Mouse (Mus musculus) limb, embryonic 15.5 days (tissue): ENCODE results near the gene 1700102P08Rik. TPM values are rescaled to one million over a fixed set of nuclear protein-coding genes. Genes with fewer than 3 reads are reported as not detected.
A peak's percentile ranks its signal among the peaks of the same experiment; 100 is the strongest.

Source experiments
- ATAC-seq: fragments of 200-750 bp; cut with Nextera tagmentation; 2 replicates; pipeline ENCODE4 v1.8.0; 2017; ENCODE audit warnings: low read depth, moderate TSS enrichment; ENCODE audit not compliant: insufficient number of reproducible peaks, low FRiP score, low TSS enrichment
- H3K27ac ChIP-seq: fragments of 300-500 bp; sonication (generic); 2 replicates; pipeline ENCODE4 v1.5.1; 2015; ENCODE audit warnings: moderate library complexity, mild to moderate bottlenecking, inconsistent platforms
- H3K27me3 ChIP-seq: fragments of 300-500 bp; sonication (generic); 2 replicates; pipeline ENCODE4 v1.6.1; 2015; ENCODE audit warnings: inconsistent platforms
- H3K36me3 ChIP-seq: fragments of 300-500 bp; sonication (generic); 2 replicates; pipeline ENCODE4 v1.6.1; 2015; ENCODE audit warnings: inconsistent platforms
- H3K4me1 ChIP-seq: fragments of 300-500 bp; sonication (generic); 2 replicates; pipeline ENCODE4 v1.6.1; 2015; ENCODE audit warnings: inconsistent platforms
- H3K4me2 ChIP-seq: fragments of 300-500 bp; sonication (generic); 2 replicates; pipeline ENCODE4 v1.6.1; 2015; ENCODE audit warnings: mild to moderate bottlenecking, inconsistent platforms
- H3K4me3 ChIP-seq: fragments of 300-500 bp; sonication (generic); 2 replicates; pipeline ENCODE4 v1.5.1; 2015; ENCODE audit warnings: mild to moderate bottlenecking, inconsistent platforms
- H3K9ac ChIP-seq: fragments of 300-500 bp; sonication (generic); 2 replicates; pipeline ENCODE4 v1.6.1; 2015; ENCODE audit warnings: inconsistent platforms
- H3K9me3 ChIP-seq: fragments of 300-500 bp; sonication (generic); 2 replicates; pipeline ENCODE4 v1.6.1; 2016; ENCODE audit warnings: inconsistent platforms
- WGBS: fragments of 180-500 bp; shearing (Covaris S2); methylation state at CpG from one replicate; pipeline ENCODE4 v1.1.7; 2015; 5-methylcytosine and 5-hydroxymethylcytosine counted together
- polyA plus RNA-seq: library from polyadenylated mRNA; unstranded; fragments of >200 nt; fragmentation: Nextera tagmentation; extraction: Ambion mirVana; gene quantifications from 2 replicates; pipeline ENCODE4 v1.2.1, GENCODE M21; 2015

Gene 1700102P08Rik
- 0.72 and 0.74 TPM in 2 replicates for polyA plus RNA-seq

DNA sequence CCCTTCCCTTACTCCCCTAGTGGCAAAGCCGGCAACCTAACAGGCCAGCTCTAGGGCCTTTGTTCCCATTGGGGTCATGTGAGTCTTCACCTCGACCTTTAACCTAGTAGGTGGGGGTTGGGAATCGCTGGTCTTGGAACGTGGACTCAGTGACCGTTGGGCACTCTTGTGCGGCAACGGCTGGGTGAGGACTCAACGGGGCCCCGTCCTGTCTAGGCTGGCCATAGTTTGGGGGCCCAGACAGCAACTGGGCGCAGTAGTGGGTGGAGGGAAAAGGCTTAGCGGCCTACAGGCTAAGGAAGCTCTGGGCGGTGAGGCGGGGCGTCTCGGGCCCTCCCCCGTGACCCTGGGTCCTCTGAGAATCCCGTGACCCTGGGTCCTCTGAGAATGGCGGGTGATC lies at the start of gene 1700102P08Rik:
TSS of gene 1700102P08Rik (plus strand) at position 130 of the 400 bp plus-strand sequence.
- no peaks in the 10 kb centered on the region for H3K9me3 ChIP-seq
- WGBS: 74% methylated on average over 18 of the region's 18 CpGs
- H3K27ac ChIP-seq: no peak within 1 kb of the TSS
- H3K4me2 ChIP-seq: no peak within 1 kb of the TSS
- no peaks in the 10 kb centered on the region for H3K27me3 ChIP-seq
- H3K36me3 ChIP-seq: peaks cover 62% of the 10 kb centered on the region
- no peak within 1 kb of the TSS for H3K9ac ChIP-seq
- no peaks in the 10 kb centered on the region for H3K4me1 ChIP-seq
- ATAC-seq: no peak
- H3K4me3 ChIP-seq: no peak within 1 kb of the TSS

- no peak for ATAC-seq
- WGBS: 86% methylated on average over 3 of the region's 3 CpGs
- Histone ChIP-seq H3K27ac (no peak overlapping the region), H3K4me2 (no peak overlapping the region), H3K36me3 (peaks cover 4% of the 10 kb centered on the region; the same call in 1 of the 2 replicates), H3K27me3 (no peaks in the 10 kb centered on the region), H3K9ac (no peak overlapping the region), H3K4me1 (peaks cover 29% of the 10 kb centered on the region), H3K4me3 (no peak overlapping the region), H3K9me3 (no peaks in the 10 kb centered on the region)
Measured at GRCm38 (mm10) chr9:108343331-108343730, 49.3 kb upstream of the 1700102P08Rik start.

GRCm38 (mm10) chr9:108343835-108344234 lies 48.8 kb upstream of the 1700102P08Rik start:
- no peaks in the 10 kb centered on the region for H3K27me3 ChIP-seq
- H3K4me1 ChIP-seq: peaks cover 29% of the 10 kb centered on the region
- H3K4me3 ChIP-seq: no peak overlapping the region
- no peaks in the 10 kb centered on the region for H3K9me3 ChIP-seq
- no peak overlapping the region for H3K4me2 ChIP-seq
- WGBS: 89% methylated on average over 1 of the region's 1 CpGs
- no peak overlapping the region for H3K27ac ChIP-seq
- ATAC-seq: no peak
- peaks cover 4% of the 10 kb centered on the region; the same call in 1 of the 2 replicates for H3K36me3 ChIP-seq
- H3K9ac ChIP-seq: no peak overlapping the region

DNA sequence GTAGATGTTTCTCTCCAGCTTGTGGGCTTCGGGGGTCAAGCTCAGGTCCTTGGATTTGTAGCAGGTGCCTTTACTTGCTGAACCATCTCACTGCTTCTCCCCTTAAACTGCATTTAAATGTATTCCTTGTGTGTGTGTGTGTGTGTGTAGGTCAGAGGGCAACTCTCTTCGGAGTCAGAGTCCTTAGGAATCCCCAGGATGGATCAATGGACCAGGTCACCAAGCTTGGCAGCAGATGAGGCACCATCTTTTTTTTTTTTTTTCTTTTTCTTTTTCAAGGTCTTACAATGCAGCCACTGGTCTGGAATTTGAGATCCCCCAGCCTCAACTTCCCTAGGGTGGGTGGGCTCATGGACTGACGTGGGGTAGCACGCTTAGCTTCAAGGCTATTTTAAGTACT lies 48.1 kb upstream of the 1700102P08Rik start:
- H3K4me2 ChIP-seq: no peak overlapping the region
- WGBS: 81% methylated on average over 4 of the region's 4 CpGs
- H3K4me1 ChIP-seq: peaks cover 33% of the 10 kb centered on the region
- no peak overlapping the region for H3K9ac ChIP-seq
- H3K36me3 ChIP-seq: peaks cover 4% of the 10 kb centered on the region; the same call in 1 of the 2 replicates
- H3K27ac ChIP-seq: no peak overlapping the region
- no peaks in the 10 kb centered on the region for H3K27me3 ChIP-seq
- H3K9me3 ChIP-seq: no peaks in the 10 kb centered on the region
- ATAC-seq: no peak
- no peak overlapping the region for H3K4me3 ChIP-seq

- peak overlapping the region; percentile 80 for H3K9ac ChIP-seq
- no peaks in the 10 kb centered on the region for H3K27me3 ChIP-seq
- peaks cover 13% of the 10 kb centered on the region for H3K4me1 ChIP-seq
- WGBS: 5% methylated on average over 11 of the region's 11 CpGs
- peak overlapping the region; percentile 96 for H3K27ac ChIP-seq
- peak overlapping the region; percentile 59 for H3K4me2 ChIP-seq
- H3K9me3 ChIP-seq: no peaks in the 10 kb centered on the region
- peaks cover 18% of the 10 kb centered on the region for H3K36me3 ChIP-seq
- H3K4me3 ChIP-seq: peak overlapping the region; percentile 93
- ATAC-seq: no peak
Measured at GRCm38 (mm10) chr9:108347024-108347423, 45.6 kb upstream of the 1700102P08Rik start.

DNA sequence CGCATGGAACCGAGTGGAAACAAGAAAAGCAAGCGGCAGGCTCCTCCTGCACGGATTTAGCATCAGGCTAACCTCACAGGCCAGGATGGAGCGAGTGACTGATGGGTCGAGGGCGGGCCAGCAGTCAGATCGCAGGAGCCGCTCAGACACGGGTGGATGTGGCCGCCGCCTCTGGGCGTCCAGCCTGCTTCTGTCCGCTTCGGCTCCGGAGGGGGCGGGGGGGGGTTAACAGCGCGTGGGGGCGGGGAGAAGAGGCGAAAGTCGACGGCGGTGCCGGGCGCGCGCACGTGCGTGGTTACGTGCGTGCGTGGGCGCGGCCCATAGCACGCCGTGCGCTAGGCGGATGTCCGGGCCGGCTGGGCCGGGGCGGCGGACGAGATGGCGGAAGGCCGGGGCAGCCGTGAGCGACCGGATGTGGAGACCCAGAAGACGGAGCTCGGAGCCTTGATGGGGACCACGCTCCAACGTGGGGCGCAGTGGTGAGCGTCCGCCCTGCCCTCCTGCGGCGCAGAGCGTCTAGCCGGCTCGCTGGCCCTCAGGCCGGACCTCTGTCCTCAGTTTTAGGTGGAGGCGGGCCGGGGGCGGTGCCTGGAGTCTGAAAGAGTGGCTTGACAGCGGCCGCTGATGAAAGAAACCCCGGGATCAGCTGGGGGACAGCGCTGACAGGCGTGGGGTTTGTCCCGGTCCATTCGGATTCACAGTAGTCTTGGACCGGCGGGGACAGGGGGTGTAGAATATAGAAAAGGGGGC lies 44.9 kb upstream of the 1700102P08Rik start, which contains the start of gene Usp4:
TSS of gene Usp4 (plus strand) at position 314 of the 750 bp plus-strand sequence.
- H3K4me1 ChIP-seq: peaks cover 13% of the 10 kb centered on the region
- H3K27ac ChIP-seq: peak within 1 kb of the TSS; percentile 96
- H3K4me3 ChIP-seq: peak within 1 kb of the TSS; percentile 93
- no peaks in the 10 kb centered on the region for H3K27me3 ChIP-seq
- peak; percentile 93 for ATAC-seq
- peak within 1 kb of the TSS; percentile 80 for H3K9ac ChIP-seq
- H3K36me3 ChIP-seq: peaks cover 25% of the 10 kb centered on the region
- peak within 1 kb of the TSS; percentile 59 for H3K4me2 ChIP-seq
- under 1% methylated on average over 64 of the region's 75 CpGs for WGBS
- H3K9me3 ChIP-seq: no peaks in the 10 kb centered on the region

DNA sequence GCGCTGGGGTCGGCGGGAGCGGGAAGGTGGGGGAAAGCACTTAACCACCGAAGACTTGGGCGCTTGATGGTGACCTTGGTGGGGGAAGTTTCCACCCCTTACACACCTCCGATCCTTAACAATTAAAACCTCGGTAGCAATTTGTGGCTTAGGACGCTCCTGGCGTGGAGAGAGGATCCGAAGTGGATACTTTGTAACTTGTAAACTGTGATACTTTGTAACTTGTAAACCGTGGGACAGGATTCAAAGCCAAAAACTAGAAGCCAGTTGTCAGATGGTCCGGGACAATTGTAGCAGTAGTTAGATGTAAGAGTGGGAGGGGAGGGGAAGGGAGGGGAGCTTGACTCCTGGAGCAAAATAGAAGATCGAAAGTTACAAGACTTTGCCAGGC lies 44.3 kb upstream of the 1700102P08Rik start:
- H3K4me3 ChIP-seq: peak overlapping the region; percentile 93
- 3% methylated on average over 14 of the region's 14 CpGs for WGBS
- H3K27ac ChIP-seq: peak overlapping the region; percentile 96
- peaks cover 13% of the 10 kb centered on the region for H3K4me1 ChIP-seq
- H3K4me2 ChIP-seq: peak overlapping the region; percentile 59
- no peaks in the 10 kb centered on the region for H3K27me3 ChIP-seq
- ATAC-seq: no peak
- peak overlapping the region; percentile 80 for H3K9ac ChIP-seq
- no peaks in the 10 kb centered on the region for H3K9me3 ChIP-seq
- peaks cover 30% of the 10 kb centered on the region for H3K36me3 ChIP-seq

- H3K4me3 ChIP-seq: no peak overlapping the region
- no peak overlapping the region for H3K9ac ChIP-seq
- no peak overlapping the region for H3K27ac ChIP-seq
- peaks cover 45% of the 10 kb centered on the region for H3K36me3 ChIP-seq
- H3K4me2 ChIP-seq: no peak overlapping the region
- no peak for ATAC-seq
- 91% methylated on average over 4 of the region's 4 CpGs for WGBS
- peaks cover 13% of the 10 kb centered on the region for H3K4me1 ChIP-seq
- no peaks in the 10 kb centered on the region for H3K27me3 ChIP-seq
- no peaks in the 10 kb centered on the region for H3K9me3 ChIP-seq
Measured at GRCm38 (mm10) chr9:108349727-108350126, 42.9 kb upstream of the 1700102P08Rik start.

DNA sequence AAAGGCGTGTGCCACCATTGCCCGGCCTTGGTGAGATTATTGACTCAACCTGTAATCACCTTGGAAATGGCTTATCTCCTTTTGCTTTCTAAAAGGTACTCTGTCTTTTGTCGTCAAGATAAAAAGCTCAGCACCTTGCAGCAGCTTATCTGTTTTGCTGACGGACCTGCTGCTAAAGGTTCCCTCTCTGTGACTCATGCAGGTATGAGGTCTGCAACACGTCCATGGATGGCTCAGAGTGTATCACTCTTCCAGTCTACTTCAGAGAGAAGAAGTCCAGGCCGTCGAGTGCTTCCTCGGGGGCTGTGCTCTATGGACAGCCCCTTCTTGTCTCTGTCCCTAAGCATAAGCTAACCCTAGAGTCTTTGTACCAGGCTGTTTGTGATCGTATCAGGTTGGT lies 14.4 kb upstream of the 1700102P08Rik start:
- H3K36me3 ChIP-seq: peaks cover 86% of the 10 kb centered on the region
- no peak overlapping the region for H3K27ac ChIP-seq
- ATAC-seq: no peak
- no peak overlapping the region for H3K9ac ChIP-seq
- H3K9me3 ChIP-seq: no peaks in the 10 kb centered on the region
- H3K4me1 ChIP-seq: no peaks in the 10 kb centered on the region
- H3K4me3 ChIP-seq: no peak overlapping the region
- H3K4me2 ChIP-seq: no peak overlapping the region
- no peaks in the 10 kb centered on the region for H3K27me3 ChIP-seq
- WGBS: 93% methylated on average over 9 of the region's 9 CpGs

DNA sequence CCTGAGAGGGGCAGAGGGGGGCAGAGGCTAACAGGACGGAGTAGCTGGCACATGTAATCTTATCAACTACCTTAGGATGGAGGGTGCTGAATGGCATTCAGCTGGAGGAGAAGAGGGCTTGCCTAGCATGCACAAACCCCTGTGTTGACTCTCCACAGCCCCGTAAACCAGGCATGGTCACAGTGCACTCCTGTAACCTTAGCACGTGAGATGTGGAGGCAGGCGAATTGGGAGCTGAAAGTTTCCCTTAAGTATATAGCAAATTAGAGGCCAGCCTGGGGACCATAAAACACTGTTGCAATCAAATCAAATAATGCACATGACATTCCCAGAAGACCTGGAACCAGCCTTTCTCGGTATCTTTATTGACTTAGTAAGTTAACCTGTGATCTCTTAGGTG lies 13.9 kb upstream of the 1700102P08Rik start:
- WGBS: 80% methylated on average over 5 of the region's 5 CpGs
- Histone ChIP-seq H3K4me1 (no peaks in the 10 kb centered on the region), H3K4me2 (no peak overlapping the region), H3K9ac (no peak overlapping the region), H3K36me3 (peaks cover 86% of the 10 kb centered on the region), H3K9me3 (no peaks in the 10 kb centered on the region), H3K4me3 (no peak overlapping the region), H3K27ac (no peak overlapping the region), H3K27me3 (no peaks in the 10 kb centered on the region)
- no peak for ATAC-seq

DNA sequence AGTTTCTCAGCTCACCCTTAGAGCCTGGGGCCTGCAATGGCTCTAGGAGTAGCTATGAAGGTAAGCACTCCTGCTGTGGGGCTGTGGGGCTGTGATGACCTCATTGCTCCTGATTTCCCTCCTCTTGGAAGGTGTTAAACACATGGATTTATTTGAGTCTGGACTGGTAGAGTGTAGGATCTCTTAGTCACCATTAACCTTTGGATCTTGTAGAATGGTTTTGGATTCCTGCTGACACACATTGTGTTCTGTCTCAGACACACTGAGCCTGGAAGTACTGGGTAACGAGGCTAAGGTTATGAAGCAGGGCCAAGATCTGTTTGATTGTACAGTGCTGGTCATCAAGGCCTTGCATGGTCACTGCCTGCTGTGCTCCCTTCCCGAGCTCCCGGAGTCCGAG lies 13.3 kb upstream of the 1700102P08Rik start:
- H3K4me2 ChIP-seq: no peak overlapping the region
- no peaks in the 10 kb centered on the region for H3K27me3 ChIP-seq
- whole genome bisulfite sequencing: 88% methylated on average over 4 of the region's 4 CpGs
- no peak for ATAC-seq
- no peaks in the 10 kb centered on the region for H3K9me3 ChIP-seq
- H3K36me3 ChIP-seq: peaks cover 86% of the 10 kb centered on the region
- H3K9ac ChIP-seq: no peak overlapping the region
- no peak overlapping the region for H3K27ac ChIP-seq
- no peaks in the 10 kb centered on the region for H3K4me1 ChIP-seq
- no peak overlapping the region for H3K4me3 ChIP-seq

GRCm38 (mm10) chr9:108381382-108381781 lies 11.2 kb upstream of the 1700102P08Rik start:
- Histone ChIP-seq H3K9me3 (no peaks in the 10 kb centered on the region), H3K36me3 (peaks cover 87% of the 10 kb centered on the region), H3K27me3 (no peaks in the 10 kb centered on the region), H3K4me1 (no peaks in the 10 kb centered on the region), H3K4me3 (no peak overlapping the region), H3K9ac (no peak overlapping the region), H3K27ac (no peak overlapping the region), H3K4me2 (no peak overlapping the region)
- ATAC-seq: no peak
- whole genome bisulfite sequencing: 93% methylated on average over 9 of the region's 9 CpGs
